Mouse (Mus musculus) CH12.LX (cell line): ENCODE data around the gene Yod1. TPM values are rescaled to one million over a fixed set of nuclear protein-coding genes. Genes with fewer than 3 reads are reported as not detected.

Experiments used
- DNase-seq: peaks from one replicate; pipeline ENCODE4 v3.0.0-alpha.2; 2013; ENCODE audit errors: extremely low read depth
- H3K27ac ChIP-seq: 2 replicates; pipeline ENCODE4 v1.5.1; 2012; ENCODE audit warnings: low read depth, mild to moderate bottlenecking, control low read depth, moderate library complexity; ENCODE audit not compliant: insufficient read depth
- H3K27me3 ChIP-seq: replicated peaks from 2 replicates; pipeline ENCODE3; 2012; ENCODE audit warnings: inconsistent platforms
- H3K36me3 ChIP-seq, 2 experiments: replicated peaks in 1 of 2; 2 replicates each; pipeline versions ENCODE3 to v1.6.1; 2012; ENCODE audit warnings: inconsistent platforms in 1 of 2, low read length in 1 of 2, mild to moderate bottlenecking in 1 of 2, mixed read lengths in 1 of 2, moderate library complexity in 1 of 2; ENCODE audit not compliant: control insufficient read depth in 1 of 2, insufficient read depth in 1 of 2
- H3K4me1 ChIP-seq, 2 experiments: 2 replicates each; pipeline ENCODE4 v1.6.1; 2012; ENCODE audit warnings: inconsistent platforms in 1 of 2, moderate library complexity in 1 of 2; ENCODE audit not compliant: insufficient read depth in 2 of 2, control insufficient read depth in 1 of 2
- H3K4me2 ChIP-seq: 2 replicates; pipeline ENCODE4 v1.6.1; 2012; ENCODE audit warnings: low read depth, mild to moderate bottlenecking, control low read depth; ENCODE audit not compliant: poor library complexity, insufficient read depth, severe bottlenecking
- H3K4me3 ChIP-seq, 3 experiments: fragments of 150-350 bp in 1 of 3; sonication (generic) in 1 of 3; replicated peaks in 1 of 3; 2 replicates each; pipeline versions ENCODE3 to v1.5.1; 2011 to 2012; ENCODE audit warnings: low read depth in 2 of 3, low read length in 2 of 3, mild to moderate bottlenecking in 2 of 3, moderate library complexity in 2 of 3, control low read depth in 1 of 3, improper control_type of control experiment in 1 of 3, inconsistent platforms in 1 of 3, mixed read lengths in 1 of 3; ENCODE audit not compliant: poor library complexity in 1 of 3
- H3K79me2 ChIP-seq: replicated peaks from 2 replicates; pipeline ENCODE4 v1.6.1; 2012; ENCODE audit warnings: mild to moderate bottlenecking, moderate library complexity; ENCODE audit not compliant: control insufficient read depth, poor library complexity, insufficient read depth, severe bottlenecking; ENCODE audit errors: extremely low read depth
- H3K9ac ChIP-seq: 2 replicates; pipeline ENCODE4 v1.6.1; 2012; ENCODE audit warnings: low read depth, mild to moderate bottlenecking, control low read depth, moderate library complexity; ENCODE audit not compliant: insufficient read depth
- H3K9me3 ChIP-seq: replicated peaks from 2 replicates; pipeline ENCODE3; 2012; ENCODE audit warnings: low read length, inconsistent platforms, mixed read lengths
- CHD2 ChIP-seq: IDR thresholded peaks from 2 replicates; pipeline ENCODE4 v1.6.1; 2011; ENCODE audit warnings: low read length, improper control_type of control experiment
- CTCF ChIP-seq, 2 experiments: IDR thresholded peaks in 1 of 2; conservative IDR thresholded peaks in 1 of 2; 2 replicates each; pipeline ENCODE4 v1.5.1; 2011 to 2012; ENCODE audit warnings: low read depth in 2 of 2, low read length in 2 of 2, improper control_type of control experiment in 1 of 2, inconsistent platforms in 1 of 2, mild to moderate bottlenecking in 1 of 2, moderate library complexity in 1 of 2
- E2F4 ChIP-seq: IDR thresholded peaks from 2 replicates; pipeline ENCODE4 v1.6.1; 2011; ENCODE audit warnings: low read depth, low read length, improper control_type of control experiment; ENCODE audit not compliant: insufficient replicate concordance
- ELF1 ChIP-seq: IDR thresholded peaks from 2 replicates; pipeline ENCODE4 v1.6.1; 2014; ENCODE audit warnings: low read depth, mild to moderate bottlenecking, inconsistent platforms, low read length, improper control_type of control experiment
- GABPA ChIP-seq: IDR thresholded peaks from 2 replicates; pipeline ENCODE4 v1.6.1; 2012; ENCODE audit warnings: low read depth, low read length, improper control_type of control experiment, inconsistent platforms; ENCODE audit not compliant: insufficient replicate concordance
- JUN ChIP-seq: IDR thresholded peaks from 2 replicates; pipeline ENCODE4 v1.6.1; 2011; ENCODE audit warnings: low read depth, mild to moderate bottlenecking, low read length, improper control_type of control experiment, moderate library complexity; ENCODE audit not compliant: insufficient read depth
- MAZ ChIP-seq: IDR thresholded peaks from 2 replicates; pipeline ENCODE4 v1.6.1; 2012; ENCODE audit warnings: low read depth, mild to moderate bottlenecking, inconsistent platforms, low read length, improper control_type of control experiment, moderate library complexity
- MEF2A ChIP-seq: IDR thresholded peaks from 2 replicates; pipeline ENCODE4 v1.6.1; 2014; ENCODE audit warnings: low read depth, mild to moderate bottlenecking, inconsistent platforms, low read length, improper control_type of control experiment, borderline replicate concordance
- SIN3A ChIP-seq: IDR thresholded peaks from 2 replicates; pipeline ENCODE4 v1.6.1; 2012; ENCODE audit warnings: low read length, improper control_type of control experiment, inconsistent platforms
- SMC3 ChIP-seq: IDR thresholded peaks from 2 replicates; pipeline ENCODE4 v1.6.1; 2011; ENCODE audit warnings: low read depth, low read length, improper control_type of control experiment
- TBP ChIP-seq: conservative IDR thresholded peaks from 2 replicates; pipeline ENCODE4 v1.6.1; 2011; ENCODE audit warnings: low read depth, low read length, improper control_type of control experiment
- UBTF ChIP-seq: IDR thresholded peaks from 2 replicates; pipeline ENCODE4 v1.6.1; 2012; ENCODE audit warnings: low read depth, mild to moderate bottlenecking, inconsistent platforms, low read length, improper control_type of control experiment, moderate library complexity
- USF1 ChIP-seq: IDR thresholded peaks from 2 replicates; pipeline ENCODE4 v1.6.1; 2014; ENCODE audit warnings: low read depth, mild to moderate bottlenecking, inconsistent platforms, low read length, improper control_type of control experiment
- USF2 ChIP-seq: conservative IDR thresholded peaks from 2 replicates; pipeline ENCODE4 v1.6.1; 2011; ENCODE audit warnings: low read depth, low read length, improper control_type of control experiment
- ZC3H11A ChIP-seq: IDR thresholded peaks from 2 replicates; pipeline ENCODE4 v1.6.1; 2012; ENCODE audit warnings: low read depth, mild to moderate bottlenecking, inconsistent platforms, low read length, improper control_type of control experiment
- ZKSCAN1 ChIP-seq: IDR thresholded peaks from 2 replicates; pipeline ENCODE4 v1.6.1; 2012; ENCODE audit warnings: low read depth, inconsistent platforms, low read length, improper control_type of control experiment, borderline replicate concordance
- ZNF384 ChIP-seq: IDR thresholded peaks from 2 replicates; pipeline ENCODE4 v1.6.1; 2012; ENCODE audit warnings: low read depth, low read length, improper control_type of control experiment, inconsistent platforms
- dilution Hi-C: fragments of 300-500 bp; cut with MboI; formaldehyde crosslinking; loops from 2 replicates; pipeline ENCODE4 v1.14.3; 2020; ENCODE audit warnings: low sequenced_read_pairs; ENCODE audit not compliant: extremely low pct_unique_long_range_greater_than_20kb, extremely low pct_ligation_motif_present
- in situ Hi-C: fragments of 300-500 bp; cut with MboI; formaldehyde crosslinking; loops from 3 replicates; pipeline ENCODE4 v1.14.3; 2019; ENCODE audit warnings: low sequenced_read_pairs, low pct_ligation_motif_present, low pct_unique_long_range_greater_than_20kb, mixed read lengths
- polyA plus RNA-seq: library from polyadenylated mRNA; unstranded; fragments of >175 nt; gene quantifications from 2 replicates; pipeline ENCODE4 v1.2.1, GENCODE M21; 2012; ENCODE audit warnings: low read depth; ENCODE audit not compliant: insufficient read length
- total RNA-seq, 2 experiments: library from RNA; depleted of rRNA; stranded (reverse); fragments of 300-350 nt in 1 of 2; fragments of >200 nt in 1 of 2; gene quantifications; 2 replicates each; pipeline ENCODE4 v1.2.3; 2012 to 2014

Yod1 gene
- total and polyA plus RNA-seq, 3 experiments, result 3.6 to 5.4 (median 5.2) TPM

GRCm38 (mm10) chr1:130698601-130699000 lies 18.5 kb upstream of the Yod1 start:
- Histone ChIP-seq H3K9me3 (no peaks in the 10 kb centered on the region), H3K27me3 (no peaks in the 10 kb centered on the region), H3K4me2 (no peak overlapping the region), H3K27ac (no peak overlapping the region), H3K9ac (no peak overlapping the region), H3K4me1 (peaks cover 0 to 2% of the 10 kb centered on the region in 2 experiments; a peak in 1 of 4 replicates), H3K36me3 (peaks cover 43 to 72% of the 10 kb centered on the region in 2 experiments), H3K4me3 (no peak overlapping the region), H3K79me2 (no peaks in the 10 kb centered on the region)
- TF ChIP-seq E2F4 (no peak), TBP (no peak), MAZ (no peak), ZKSCAN1 (no peak), SMC3 (no peak), UBTF (no peak), SIN3A (no peak), GABPA (no peak), CHD2 (no peak)
- in situ Hi-C loops, result no loop called here
- DNase-seq, result no peak
- dilution Hi-C loops, result no loop called here

GRCm38 (mm10) chr1:130699937-130700633 lies 17.0 kb upstream of the Yod1 start:
- Histone ChIP-seq H3K4me2 (no peak overlapping the region), H3K27me3 (no peaks in the 10 kb centered on the region), H3K9ac (no peak overlapping the region), H3K27ac (no peak overlapping the region), H3K9me3 (no peaks in the 10 kb centered on the region), H3K36me3 (peaks cover 43 to 76% of the 10 kb centered on the region in 2 experiments), H3K79me2 (no peaks in the 10 kb centered on the region), H3K4me3 (no peak overlapping the region), H3K4me1 (peaks cover 0 to 2% of the 10 kb centered on the region in 2 experiments; a peak in 1 of 4 replicates)
- in situ Hi-C loops (no loop called here), dilution Hi-C loops (no loop called here)
- TF ChIP-seq MEF2A (no peak), JUN (no peak), SMC3 (no peak), CHD2 (no peak), USF1 (no peak)
- DNase-seq, result no peak

- no peak overlapping the region for H3K27ac ChIP-seq
- dilution Hi-C loops (no loop called here), in situ Hi-C loops (no loop called here)
- H3K9ac ChIP-seq, result no peak overlapping the region
- H3K36me3 ChIP-seq, result peaks cover 47 to 83% of the 10 kb centered on the region in 2 experiments
- no peaks in the 10 kb centered on the region for H3K79me2 ChIP-seq
- DNase-seq, result no peak
- H3K9me3 ChIP-seq, result no peaks in the 10 kb centered on the region
- TF ChIP-seq USF2 (no peak), UBTF (no peak), CTCF (conservative IDR thresholded peaks at IDR 0.05 in 1 of 2, IDR thresholded peaks at IDR 0.05 in 1 of 2; ENCODE audit: low read depth in 2 of 2, low read length in 2 of 2) (no peak), ZC3H11A (no peak), ZNF384 (no peak), ELF1 (no peak), GABPA (no peak)
- no peak overlapping the region for H3K4me2 ChIP-seq
- H3K4me3 ChIP-seq, result no peak overlapping the region
- peaks cover 0 to 2% of the 10 kb centered on the region in 2 experiments; a peak in 1 of 4 replicates for H3K4me1 ChIP-seq
- no peaks in the 10 kb centered on the region for H3K27me3 ChIP-seq
Observed at GRCm38 (mm10) chr1:130701976-130702375, 15.2 kb upstream of the Yod1 start.
